Mouse (Mus musculus) left cerebral cortex, postnatal 14 days (tissue): Measurements from ENCODE around the gene Dhx29. TPM values are rescaled to one million over a fixed set of nuclear protein-coding genes. Genes with fewer than 3 reads are reported as not detected.

ENCODE experiments used
- total RNA-seq, 2 experiments: library from RNA; stranded (reverse); gene quantifications; 2 replicates each; pipeline ENCODE4 v1.2.3; 2021

Dhx29 gene
- total RNA-seq, 2 experiments from 2014 or later = 21.8 to 21.9 TPM

Other genes starting within 250 kb of the Dhx29 start
- gene Plpp1, start 126.7 kb upstream of the Dhx29 start, total RNA-seq = 10 to 100 TPM; 26.9 TPM
- 10 to 100 TPM; 40.6 to 41.6 TPM for gene Mtrex, start 56 bp upstream of the Dhx29 start, total RNA-seq
- gene Ccno, start 60.3 kb downstream of the Dhx29 start, total RNA-seq = 1 to 10 TPM; 1.1 to 2.1 TPM
- under 1 TPM; 0.20 to 0.36 TPM for gene Mcidas, start 66.4 kb downstream of the Dhx29 start, total RNA-seq
- gene Cdc20b, start 107.7 kb downstream of the Dhx29 start, total RNA-seq = not detected
- gene Gpx8, start 119.0 kb downstream of the Dhx29 start, total RNA-seq = 10 to 100 TPM; 12.5 to 14.1 TPM
- not detected for gene Gzma, start 173.5 kb downstream of the Dhx29 start, total RNA-seq